Mouse (Mus musculus): ENCODE measurements at regions not wholly inside any gene's neighbourhood (a gene's known extent, or its start where the extent isn't known, plus 50 kb on each side); places are given as distances from the start of the nearest gene placed in this dataset.

GRCm38 (mm10) chr5:133113946-133114345 lies 570.8 kb upstream of the Auts2 start:
- DNase-seq (ENCODE audit: extremely low spot score, low spot score) = no peak

GRCm38 (mm10) chr5:133113183-133113582 lies 570.0 kb upstream of the Auts2 start:
- no peak for DNase-seq (ENCODE audit: extremely low spot score, low spot score)

- peak; percentile 18 for DNase-seq (ENCODE audit: extremely low spot score, low spot score)
Observed at GRCm38 (mm10) chr5:133106691-133107354, 563.7 kb upstream of the Auts2 start.

GRCm38 (mm10) chr5:133096340-133096739 lies 553.2 kb upstream of the Auts2 start:
- DNase-seq (ENCODE audit: extremely low spot score, low spot score) = no peak

GRCm38 (mm10) chr5:133084859-133085258 lies 541.7 kb upstream of the Auts2 start:
- no peak for DNase-seq (ENCODE audit: extremely low spot score, low spot score)

GRCm38 (mm10) chr5:133080751-133081150 lies 537.6 kb upstream of the Auts2 start:
- DNase-seq (ENCODE audit: extremely low spot score, low spot score) = no peak

GRCm38 (mm10) chr5:133078916-133079315 lies 535.8 kb upstream of the Auts2 start:
- no peak for DNase-seq (ENCODE audit: extremely low spot score, low spot score)

GRCm38 (mm10) chr5:133078390-133078789 lies 535.2 kb upstream of the Auts2 start:
- no peak for DNase-seq (ENCODE audit: extremely low spot score, low spot score)

GRCm38 (mm10) chr5:133073317-133073716 lies 530.2 kb upstream of the Auts2 start:
- DNase-seq (ENCODE audit: extremely low spot score, low spot score) = no peak

GRCm38 (mm10) chr5:133070141-133070540 lies 527.0 kb upstream of the Auts2 start:
- no peak for DNase-seq (ENCODE audit: extremely low spot score, low spot score)

GRCm38 (mm10) chr5:133062481-133062880 lies 519.3 kb upstream of the Auts2 start:
- no peak for DNase-seq (ENCODE audit: extremely low spot score, low spot score)

- DNase-seq (ENCODE audit: extremely low spot score, low spot score) = no peak
Observed at GRCm38 (mm10) chr5:133047456-133047855, 504.3 kb upstream of the Auts2 start.

- DNase-seq (ENCODE audit: extremely low spot score, low spot score) = no peak
Observed at GRCm38 (mm10) chr5:133045637-133046036, 502.5 kb upstream of the Auts2 start.

GRCm38 (mm10) chr5:133027590-133027989 lies 484.4 kb upstream of the Auts2 start:
- DNase-seq (ENCODE audit: extremely low spot score, low spot score) = no peak

- no peak for DNase-seq (ENCODE audit: extremely low spot score, low spot score)
Observed at GRCm38 (mm10) chr5:133025121-133025520, 482.0 kb upstream of the Auts2 start.

GRCm38 (mm10) chr5:133020821-133021220 lies 477.7 kb upstream of the Auts2 start:
- DNase-seq (ENCODE audit: extremely low spot score, low spot score) = no peak

GRCm38 (mm10) chr5:133020116-133020515 lies 477.0 kb upstream of the Auts2 start:
- no peak for DNase-seq (ENCODE audit: extremely low spot score, low spot score)

GRCm38 (mm10) chr5:133010624-133011575 lies 467.8 kb upstream of the Auts2 start:
- no peak for DNase-seq (ENCODE audit: extremely low spot score, low spot score)

GRCm38 (mm10) chr5:132982866-132983265 lies 439.7 kb upstream of the Auts2 start:
- no peak for DNase-seq (ENCODE audit: extremely low spot score, low spot score)

GRCm38 (mm10) chr5:132979013-132979412 lies 435.9 kb upstream of the Auts2 start:
- no peak for DNase-seq (ENCODE audit: extremely low spot score, low spot score)

GRCm38 (mm10) chr5:132975303-132975932 lies 432.3 kb upstream of the Auts2 start:
- DNase-seq (ENCODE audit: extremely low spot score, low spot score) = no peak

GRCm38 (mm10) chr5:132974876-132975275 lies 431.7 kb upstream of the Auts2 start:
- no peak for DNase-seq (ENCODE audit: extremely low spot score, low spot score)

All from neural tube, embryonic 10.5 days (tissue).